Mouse (Mus musculus): ENCODE measurements around the gene Ccdc43. TPM values are rescaled to one million over a fixed set of nuclear protein-coding genes. Genes with fewer than 3 reads are reported as not detected.

Gene Ccdc43
- total and polyA plus RNA-seq, 3 experiments: 39.3 to 41.7 TPM; not detected in 1

DNA sequence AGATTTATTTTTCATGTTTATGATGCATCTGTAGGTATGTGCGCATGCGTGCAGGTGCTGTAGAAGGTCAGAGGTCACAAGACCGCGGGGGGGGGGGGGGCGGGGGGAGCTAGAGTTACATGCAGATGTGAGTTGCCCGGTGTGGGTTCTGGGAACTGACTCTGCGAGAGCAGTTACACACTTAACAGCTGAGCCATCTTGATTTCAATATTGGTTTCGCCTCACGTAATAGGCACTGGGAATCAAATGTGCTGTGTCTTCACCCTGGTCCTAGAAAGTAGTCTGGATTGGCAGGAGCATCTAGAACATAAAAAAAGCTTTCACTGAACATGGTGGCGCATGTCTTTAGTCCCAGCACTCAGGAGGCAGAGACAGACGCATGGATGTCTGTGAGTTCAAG is 43.1 kb upstream of the Ccdc43 start:
- no peaks in the 10 kb centered on the region for H3K4me1 ChIP-seq (ENCODE audit: control insufficient read depth in 1 of 2, insufficient read depth in 2 of 2, low read length in 2 of 2)
- no peak overlapping the region for H3K9ac ChIP-seq (ENCODE audit: control insufficient read depth, low read depth, low read length, poor library complexity, severe bottlenecking)
- no peaks in the 10 kb centered on the region for H3K9me3 ChIP-seq (replicated peaks; ENCODE audit: insufficient read depth, low read length)
- no peak overlapping the region for H3K4me3 ChIP-seq (ENCODE audit: control insufficient read depth in 1 of 2, insufficient read depth in 1 of 2, low read depth in 2 of 2, low read length in 2 of 2)
- no peak overlapping the region for H3K27ac ChIP-seq (ENCODE audit: control insufficient read depth, low read depth, low read length)
- H3K36me3 ChIP-seq (ENCODE audit: control insufficient read depth in 1 of 2, insufficient read depth in 2 of 2, low read length in 2 of 2): no peaks in the 10 kb centered on the region
- H3K79me2 ChIP-seq (ENCODE audit: control insufficient read depth, insufficient read depth, low read length, poor library complexity): no peaks in the 10 kb centered on the region
- TF ChIP-seq KAT2A (conservative IDR thresholded peaks at IDR 0.05; ENCODE audit: low read depth, low read length) (no peak), TCF12 (IDR thresholded peaks at IDR 0.05; ENCODE audit: low read depth, low read length) (no peak), MAZ (IDR thresholded peaks at IDR 0.05; ENCODE audit: low read depth, low read length) (no peak), NELFE (IDR thresholded peaks at IDR 0.05; ENCODE audit: low read depth, low read length) (no peak), RCOR1 (IDR thresholded peaks at IDR 0.05; ENCODE audit: low read depth, low read length) (no peak), UBTF (IDR thresholded peaks at IDR 0.05; ENCODE audit: borderline replicate concordance, insufficient read depth, low read depth, low read length) (no peak), USF1 (IDR thresholded peaks at IDR 0.05; ENCODE audit: low read depth, low read length) (no peak), MXI1 (IDR thresholded peaks at IDR 0.05; ENCODE audit: low read depth, low read length) (no peak), SMC3 (IDR thresholded peaks at IDR 0.05; ENCODE audit: low read depth, low read length) (no peak), POLR2AphosphoS5 (IDR thresholded peaks at IDR 0.05; ENCODE audit: borderline replicate concordance, low read depth, low read length) (no peak)
- no peak for DNase-seq (ENCODE audit: low read depth, low spot score)
- peaks cover 7 to 12% of the 10 kb centered on the region in 2 experiments for H3K27me3 ChIP-seq (ENCODE audit: control insufficient read depth in 1 of 2, insufficient read depth in 2 of 2, low read length in 2 of 2)

DNA sequence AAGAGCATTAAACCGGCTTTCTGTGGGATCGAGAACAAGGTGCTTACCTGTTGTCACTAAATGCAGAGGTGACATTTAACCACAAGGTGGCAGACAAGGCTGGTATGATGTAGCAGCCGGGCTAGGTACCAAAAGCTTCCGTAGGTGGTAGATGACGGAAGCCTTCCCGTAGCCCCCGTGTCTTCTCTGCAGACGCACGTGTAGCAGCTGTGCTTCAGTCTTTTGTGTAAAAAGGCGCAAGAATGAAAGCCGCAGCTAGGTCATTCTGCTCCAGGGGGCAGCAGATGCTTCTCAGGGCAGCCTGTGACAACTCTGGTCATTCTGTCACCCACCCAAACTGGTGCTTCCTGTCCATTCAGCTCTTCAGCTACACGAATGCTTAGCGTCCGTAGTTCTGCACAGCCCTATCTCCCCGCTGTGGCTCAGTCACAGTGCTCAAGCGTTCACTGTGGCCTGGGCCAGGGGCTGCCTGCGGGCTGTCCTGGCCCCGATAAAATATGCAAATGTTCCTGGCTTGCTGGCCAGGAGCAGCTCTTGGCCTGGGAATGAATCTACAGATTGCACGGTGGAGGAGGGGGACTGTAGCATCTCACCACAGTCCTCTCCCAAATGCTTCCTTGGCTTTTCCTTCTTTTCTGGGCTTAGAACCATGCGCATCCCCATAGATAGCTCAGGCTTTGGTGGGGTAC is 41.8 kb upstream of the Ccdc43 start:
- Histone ChIP-seq H3K4me1 (ENCODE audit: control insufficient read depth in 1 of 2, insufficient read depth in 2 of 2, low read length in 2 of 2) (no peaks in the 10 kb centered on the region), H3K4me3 (ENCODE audit: control insufficient read depth in 1 of 2, insufficient read depth in 1 of 2, low read depth in 2 of 2, low read length in 2 of 2) (no peak overlapping the region), H3K27ac (ENCODE audit: control insufficient read depth, low read depth, low read length) (no peak overlapping the region), H3K36me3 (ENCODE audit: control insufficient read depth in 1 of 2, insufficient read depth in 2 of 2, low read length in 2 of 2) (no peaks in the 10 kb centered on the region), H3K9ac (ENCODE audit: control insufficient read depth, low read depth, low read length, poor library complexity, severe bottlenecking) (no peak overlapping the region), H3K79me2 (ENCODE audit: control insufficient read depth, insufficient read depth, low read length, poor library complexity) (no peaks in the 10 kb centered on the region), H3K9me3 (replicated peaks; ENCODE audit: insufficient read depth, low read length) (no peaks in the 10 kb centered on the region), H3K27me3 (ENCODE audit: control insufficient read depth in 1 of 2, insufficient read depth in 2 of 2, low read length in 2 of 2) (peaks cover 7 to 15% of the 10 kb centered on the region in 2 experiments)
- peak; percentile 52 for DNase-seq (ENCODE audit: low read depth, low spot score)
- TF ChIP-seq RAD21 (IDR thresholded peaks at IDR 0.05; ENCODE audit: low read depth, low read length) (peak; percentile 54), POLR2AphosphoS2 (IDR thresholded peaks at IDR 0.05; ENCODE audit: low read length) (no peak), SMC3 (IDR thresholded peaks at IDR 0.05; ENCODE audit: low read depth, low read length) (peak; percentile 40), GABPA (IDR thresholded peaks at IDR 0.05; ENCODE audit: low read depth, low read length) (no peak), NRF1 (IDR thresholded peaks at IDR 0.05; ENCODE audit: insufficient read depth, low read depth, low read length, poor library complexity, severe bottlenecking) (no peak), MAFK (IDR thresholded peaks at IDR 0.05; ENCODE audit: borderline replicate concordance, low read depth, low read length) (no peak), BHLHE40 (IDR thresholded peaks at IDR 0.05; ENCODE audit: borderline replicate concordance, low read depth, low read length) (no peak), MAX (IDR thresholded peaks at IDR 0.05; ENCODE audit: low read length) (no peak), CTCF (IDR thresholded peaks at IDR 0.05 in 2 of 3, conservative IDR thresholded peaks at IDR 0.05 in 1 of 3; ENCODE audit: control insufficient read depth in 1 of 3, insufficient read depth in 1 of 3, low read depth in 2 of 3, low read length in 3 of 3, poor library complexity in 1 of 3, severe bottlenecking in 1 of 3) (peak; percentile 40 to 67 (median 57))
